Mouse (Mus musculus) ES-E14 (cell line): ENCODE measurements around the gene Fer.

Experiments used
- CHD2 ChIP-seq: IDR thresholded peaks from 2 replicates; pipeline ENCODE4 v1.6.1; 2014; ENCODE audit warnings: mild to moderate bottlenecking, low read depth, low read length, inconsistent platforms
- HCFC1 ChIP-seq: IDR thresholded peaks from 2 replicates; pipeline ENCODE4 v1.6.1; 2012; ENCODE audit warnings: low read length, inconsistent platforms, borderline replicate concordance; ENCODE audit not compliant: insufficient read depth
- MAFK ChIP-seq: IDR thresholded peaks from 2 replicates; pipeline ENCODE4 v1.6.1; 2014; ENCODE audit warnings: mild to moderate bottlenecking, low read depth, low read length, inconsistent platforms; ENCODE audit not compliant: insufficient read depth
- ZC3H11A ChIP-seq: IDR thresholded peaks from 2 replicates; pipeline ENCODE4 v1.6.1; 2012; ENCODE audit warnings: low read depth, mild to moderate bottlenecking, inconsistent platforms, low read length, borderline replicate concordance
- ZNF384 ChIP-seq: IDR thresholded peaks from 2 replicates; pipeline ENCODE4 v1.6.1; 2012; ENCODE audit warnings: low read depth, low read length, inconsistent platforms

DNA sequence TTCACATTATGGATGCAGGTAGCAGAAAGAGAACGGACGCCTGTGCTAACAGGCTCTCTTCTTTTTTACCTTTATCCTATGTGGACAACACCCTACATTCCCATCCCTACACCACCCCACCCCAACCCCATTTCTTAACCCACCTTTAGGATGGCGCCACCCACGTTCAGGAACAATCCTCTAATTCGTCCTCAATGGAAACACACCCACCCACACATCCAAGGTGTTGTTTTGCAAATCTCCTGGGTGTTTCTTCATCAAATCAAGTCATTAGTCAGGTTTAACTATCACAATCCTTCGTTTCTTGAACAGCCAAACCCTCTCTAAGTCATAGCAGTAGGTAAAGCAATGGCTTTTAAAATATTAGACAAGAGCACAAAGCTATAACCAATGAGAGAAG lies 49.3 kb upstream of the Fer start:
- TF ChIP-seq ZC3H11A (no peak), ZNF384 (no peak), CHD2 (no peak), HCFC1 (no peak), MAFK (no peak)
